Mouse (Mus musculus) liver, embryonic 14.5 days (tissue): Measurements from ENCODE around the gene Dlgap4. TPM values are rescaled to one million over a fixed set of nuclear protein-coding genes. Genes with fewer than 3 reads are reported as not detected.

Experiments used
- ATAC-seq: fragments of 200-750 bp; cut with Nextera tagmentation; 2 replicates; pipeline ENCODE4 v1.8.0; 2017; ENCODE audit warnings: moderate number of reproducible peaks, mild to moderate bottlenecking, moderate library complexity; ENCODE audit not compliant: insufficient read depth
- DNase-seq, 3 experiments: peaks; one replicate each; pipeline ENCODE4 v3.0.0-alpha.2; 2012 to 2013; ENCODE audit warnings: low read depth in 3 of 3, low spot score in 3 of 3
- H3K27ac ChIP-seq: fragments of 300-500 bp; sonication (generic); 2 replicates; pipeline ENCODE4 v1.5.1; 2014; ENCODE audit warnings: moderate library complexity, mild to moderate bottlenecking, control low read depth, inconsistent platforms
- H3K27me3 ChIP-seq: fragments of 300-500 bp; sonication (generic); 2 replicates; pipeline ENCODE4 v1.6.1; 2014; ENCODE audit warnings: mild to moderate bottlenecking, low read length, moderate library complexity; ENCODE audit not compliant: control insufficient read depth, insufficient read depth
- H3K36me3 ChIP-seq: fragments of 300-500 bp; sonication (generic); replicated peaks from 2 replicates; pipeline ENCODE4 v1.6.1; 2014; ENCODE audit warnings: low read depth; ENCODE audit not compliant: control insufficient read depth, insufficient read depth
- H3K4me1 ChIP-seq, 2 experiments: fragments of 200-500 bp in 1 of 2; fragments of 300-500 bp in 1 of 2; sonication (generic) in 1 of 2; replicated peaks; 2 replicates each; pipeline ENCODE4 v1.6.1; 2012 to 2014; ENCODE audit warnings: antibody characterized with exemption in 1 of 2, inconsistent platforms in 1 of 2, low read length in 1 of 2; ENCODE audit not compliant: control insufficient read depth in 2 of 2, insufficient read depth in 2 of 2
- H3K4me2 ChIP-seq: fragments of 300-500 bp; sonication (generic); 2 replicates; pipeline ENCODE4 v1.6.1; 2014; ENCODE audit warnings: low read depth, mild to moderate bottlenecking, control low read depth, moderate library complexity
- H3K4me3 ChIP-seq, 2 experiments: fragments of 200-500 bp in 1 of 2; fragments of 300-500 bp in 1 of 2; sonication (generic) in 1 of 2; 2 replicates each; pipeline ENCODE4 v1.5.1; 2012 to 2014; ENCODE audit warnings: low read depth in 2 of 2, low read length in 2 of 2, mild to moderate bottlenecking in 2 of 2, control low read depth in 1 of 2, inconsistent platforms in 1 of 2, moderate library complexity in 1 of 2; ENCODE audit not compliant: insufficient read depth in 1 of 2
- H3K9ac ChIP-seq: fragments of 300-500 bp; sonication (generic); replicated peaks from 2 replicates; pipeline ENCODE4 v1.6.1; 2014; ENCODE audit warnings: mild to moderate bottlenecking, control low read depth, moderate library complexity
- H3K9me3 ChIP-seq: fragments of 300-500 bp; sonication (generic); 2 replicates; pipeline ENCODE4 v1.6.1; 2016; ENCODE audit warnings: low read length, mixed read lengths; ENCODE audit not compliant: control insufficient read depth
- CTCF ChIP-seq: IDR thresholded peaks from 2 replicates; pipeline ENCODE4 v1.5.1; 2016; ENCODE audit warnings: antibody characterized with exemption, low read depth, control low read depth
- EP300 ChIP-seq: IDR thresholded peaks from 2 replicates; pipeline ENCODE4 v1.6.1; 2016; ENCODE audit warnings: antibody characterized with exemption, low read depth
- WGBS: fragments of 180-500 bp; shearing (Covaris S2); extraction: QIAGEN DNeasy Blood & Tissue Kit; methylation state at CpG from one replicate; pipeline ENCODE4 v1.1.7; 2014; ENCODE audit not compliant: insufficient replicate concordance; 5-methylcytosine and 5-hydroxymethylcytosine counted together
- polyA plus RNA-seq, 2 experiments: library from polyadenylated mRNA; depleted of rRNA in 1 of 2; stranded (reverse) in 1 of 2; unstranded in 1 of 2; fragments of >200 nt; fragmentation: Nextera tagmentation in 1 of 2; extraction: Ambion mirVana in 1 of 2; gene quantifications; 2 replicates each; pipeline versions ENCODE4 v1.2.1 to v1.2.3; 2012 to 2014

Gene Dlgap4
- polyA plus RNA-seq, 2 experiments, result 6.6 to 9.7 TPM

DNA sequence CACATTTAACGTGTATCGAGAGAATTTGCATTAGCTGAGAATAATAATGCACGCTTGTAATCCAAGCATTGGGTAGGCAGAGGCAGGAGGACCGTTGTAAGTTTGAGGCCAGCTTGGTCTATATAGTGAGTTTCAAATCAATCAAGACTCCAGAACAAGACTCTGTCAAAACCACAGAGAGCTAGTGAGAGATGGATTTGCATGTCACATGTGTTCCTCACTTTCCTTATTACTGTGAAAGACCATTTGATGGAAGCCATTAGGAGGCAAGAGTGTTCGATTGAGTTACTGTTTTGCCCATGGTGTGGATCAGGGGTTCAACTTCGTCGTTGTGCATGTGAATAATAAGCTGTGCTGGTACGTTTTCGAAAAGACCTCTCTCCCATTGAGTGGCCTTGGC is 21.6 kb downstream of the Dlgap4 start:
- Histone ChIP-seq H3K4me3 (no peak overlapping the region), H3K36me3 (no peaks in the 10 kb centered on the region), H3K4me2 (no peak overlapping the region), H3K9me3 (no peaks in the 10 kb centered on the region), H3K4me1 (no peaks in the 10 kb centered on the region), H3K9ac (no peak overlapping the region), H3K27ac (no peak overlapping the region), H3K27me3 (no peaks in the 10 kb centered on the region)
- no peak for ATAC-seq
- no peak for DNase-seq
- WGBS, result 65% methylated on average over 9 of the region's 9 CpGs
- no peak for TF ChIP-seq EP300
- no peak for TF ChIP-seq CTCF

- Histone ChIP-seq H3K9ac (no peak overlapping the region), H3K27ac (no peak overlapping the region), H3K27me3 (no peaks in the 10 kb centered on the region), H3K4me1 (no peaks in the 10 kb centered on the region), H3K9me3 (no peaks in the 10 kb centered on the region), H3K4me3 (no peak overlapping the region), H3K4me2 (no peak overlapping the region), H3K36me3 (no peaks in the 10 kb centered on the region)
- ATAC-seq, result no peak
- no peak for DNase-seq
- WGBS, result 29% methylated on average over 2 of the region's 2 CpGs
- TF ChIP-seq EP300 (no peak), CTCF (no peak)
Measured at GRCm38 (mm10) chr2:156641141-156641540, 27.6 kb downstream of the Dlgap4 start.

DNA sequence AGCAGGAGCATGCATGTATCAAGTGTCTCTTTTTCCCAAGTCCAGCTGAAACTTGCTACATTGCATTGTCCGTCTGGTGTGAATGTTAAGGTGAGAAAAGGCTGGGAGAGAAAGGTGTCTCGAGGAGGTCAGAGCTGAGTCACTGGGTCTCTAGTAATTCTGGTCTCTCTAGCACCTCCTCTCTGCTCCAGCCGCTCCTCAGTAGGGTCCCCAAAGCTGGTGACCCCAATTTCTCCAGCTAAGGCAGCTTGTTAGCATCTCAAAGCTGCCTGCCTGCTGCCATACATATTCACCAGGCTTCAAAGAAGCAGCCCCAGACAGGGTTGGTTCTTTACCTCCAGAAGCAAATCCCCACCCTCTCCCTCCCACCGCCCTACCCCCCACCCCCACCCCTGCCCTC is 29.4 kb downstream of the Dlgap4 start:
- H3K36me3 ChIP-seq, result no peaks in the 10 kb centered on the region
- H3K27me3 ChIP-seq, result no peaks in the 10 kb centered on the region
- no peak overlapping the region for H3K27ac ChIP-seq
- H3K4me1 ChIP-seq, result no peaks in the 10 kb centered on the region
- DNase-seq, result no peak
- WGBS, result 27% methylated on average over 4 of the region's 4 CpGs
- H3K4me2 ChIP-seq, result no peak overlapping the region
- H3K4me3 ChIP-seq, result no peak overlapping the region
- no peaks in the 10 kb centered on the region for H3K9me3 ChIP-seq
- TF ChIP-seq EP300, result no peak
- no peak for TF ChIP-seq CTCF
- ATAC-seq, result no peak
- no peak overlapping the region for H3K9ac ChIP-seq

DNA sequence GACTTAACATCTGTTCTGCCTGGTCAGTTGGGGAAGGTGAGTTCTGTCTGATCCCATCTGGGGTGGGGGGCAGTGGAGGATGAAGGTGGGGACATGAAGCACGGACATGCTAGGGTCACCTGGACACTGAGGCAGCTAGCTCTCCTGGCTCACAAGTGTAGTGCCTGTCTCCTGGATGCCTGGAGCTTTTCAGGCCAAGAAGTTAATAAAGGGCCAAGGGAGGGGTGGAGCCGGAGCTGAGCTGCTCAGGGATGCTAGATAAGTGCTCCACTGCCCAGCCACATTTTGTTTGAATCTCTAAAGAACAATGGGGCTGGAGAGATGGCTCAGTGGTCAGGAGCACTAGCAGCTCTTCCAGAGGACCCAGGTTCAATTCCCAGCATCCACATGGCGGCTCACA is 29.9 kb downstream of the Dlgap4 start:
- H3K9me3 ChIP-seq, result no peaks in the 10 kb centered on the region

GRCm38 (mm10) chr2:156645145-156645544 is 31.6 kb downstream of the Dlgap4 start:
- no peak overlapping the region for H3K9ac ChIP-seq
- TF ChIP-seq EP300 (no peak), CTCF (no peak)
- no peak overlapping the region for H3K4me2 ChIP-seq
- no peaks in the 10 kb centered on the region for H3K9me3 ChIP-seq
- H3K4me1 ChIP-seq, result no peaks in the 10 kb centered on the region
- ATAC-seq (no peak), DNase-seq (no peak)
- H3K36me3 ChIP-seq, result no peaks in the 10 kb centered on the region
- H3K27me3 ChIP-seq, result no peaks in the 10 kb centered on the region
- H3K27ac ChIP-seq, result no peak overlapping the region
- H3K4me3 ChIP-seq, result no peak overlapping the region
- 53% methylated on average over 6 of the region's 6 CpGs for WGBS

More for the DNA sequence above, 29.9 kb downstream of the Dlgap4 start:
- no peak for TF ChIP-seq EP300
- no peak for TF ChIP-seq CTCF
- Histone ChIP-seq H3K4me3 (no peak overlapping the region), H3K27me3 (no peaks in the 10 kb centered on the region), H3K27ac (no peak overlapping the region), H3K4me2 (no peak overlapping the region), H3K9ac (no peak overlapping the region), H3K4me1 (no peaks in the 10 kb centered on the region), H3K36me3 (no peaks in the 10 kb centered on the region)
- ATAC-seq, result no peak
- DNase-seq, result no peak
- WGBS, result 41% methylated on average over 3 of the region's 3 CpGs
